Mouse (Mus musculus) kidney, adult 11 months (tissue): ENCODE data around the gene Dcdc2b.

Source experiments
- DNase-seq: peaks from one replicate; pipeline ENCODE4 v3.0.0; 2022

Gene Dcdc2b

DNA sequence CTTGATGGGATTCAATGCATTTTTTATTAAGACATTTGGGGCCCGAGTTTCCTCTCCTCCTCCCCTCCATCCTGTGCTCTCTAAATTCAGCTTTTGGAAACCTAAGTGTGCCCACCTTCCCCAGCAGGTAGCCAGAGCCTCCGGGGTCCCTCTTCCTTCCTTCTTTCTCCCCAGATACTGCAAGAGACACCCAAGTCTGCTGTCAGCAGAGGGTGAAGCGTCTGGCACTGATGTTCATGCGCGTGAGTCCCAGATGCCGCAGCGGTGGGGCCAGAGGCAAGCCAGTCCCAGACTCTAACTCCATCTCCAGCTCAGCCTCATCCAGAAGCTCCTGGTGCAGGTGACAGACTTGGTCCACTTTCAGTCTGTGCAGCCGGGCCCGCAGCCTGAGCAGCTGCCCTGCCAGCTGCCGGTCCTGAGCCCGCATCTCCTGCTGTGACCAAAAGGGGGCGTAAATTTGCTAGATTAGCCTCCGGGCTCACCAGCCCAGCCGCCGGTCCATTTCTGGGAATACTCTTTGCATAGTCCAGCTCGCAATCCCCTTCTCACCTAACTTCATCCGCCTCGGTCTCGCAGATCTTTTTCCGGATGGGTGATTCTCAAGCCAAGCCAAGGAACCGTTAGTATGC is 37.1 kb downstream of the Dcdc2b start:
- peak; percentile 68 for DNase-seq

DNA sequence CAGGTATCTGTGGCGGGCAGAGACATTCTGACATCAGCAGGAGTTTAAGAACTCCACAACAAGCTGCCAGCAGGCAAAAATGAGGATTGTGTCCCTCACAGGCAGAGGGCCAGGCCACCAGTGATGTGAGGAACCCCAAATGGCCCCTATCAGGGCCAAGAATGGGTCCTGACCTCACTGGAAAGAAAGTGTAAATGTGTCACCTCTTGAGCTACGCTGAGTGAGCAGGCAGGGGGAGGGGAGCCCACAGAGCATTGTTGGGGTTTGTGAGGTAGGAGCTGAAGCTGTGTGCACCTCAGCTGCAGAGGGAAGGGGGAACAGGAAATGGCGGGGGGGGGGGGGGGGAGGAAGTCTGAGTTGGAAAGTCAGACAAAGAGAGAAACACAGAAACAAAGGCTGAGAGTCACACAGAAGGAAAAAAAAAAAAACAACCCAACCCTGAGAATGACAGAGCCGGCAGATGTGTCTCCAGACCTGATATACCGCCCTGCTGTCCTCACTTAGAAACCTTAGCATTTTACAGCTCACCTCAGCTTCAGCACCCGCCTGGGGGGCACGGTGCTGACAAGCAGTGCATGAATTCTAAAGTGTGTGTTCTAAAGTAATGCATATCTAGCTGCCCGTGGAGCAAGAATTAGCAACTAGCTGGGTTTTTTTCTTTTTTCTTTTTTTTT is 38.7 kb downstream of the Dcdc2b start:
- DNase-seq = no peak

DNA sequence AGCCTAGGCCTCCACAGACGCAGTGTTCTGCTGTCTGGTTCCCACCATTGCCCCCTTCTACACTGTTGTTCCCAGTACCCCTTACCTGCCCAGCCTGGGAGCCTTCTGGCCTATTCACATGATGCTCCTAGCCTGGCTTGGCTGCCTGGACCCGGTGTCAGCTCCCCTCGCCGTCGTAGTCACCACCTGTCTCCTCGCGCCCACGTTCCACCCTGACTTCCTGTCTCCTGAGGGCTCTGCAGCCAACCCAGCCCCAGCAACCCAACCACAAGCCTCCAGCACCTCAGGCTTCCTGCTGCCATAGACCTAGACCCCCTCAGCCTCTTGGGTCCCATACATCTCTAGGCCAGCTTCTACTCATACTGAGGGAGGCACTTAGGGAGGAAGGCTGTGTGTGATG is 40.6 kb downstream of the Dcdc2b start, which contains the start of gene Lck:
Gene Lck (minus strand): TSS at position 212 of the 400 bp plus-strand sequence.
- DNase-seq = no peak

DNA sequence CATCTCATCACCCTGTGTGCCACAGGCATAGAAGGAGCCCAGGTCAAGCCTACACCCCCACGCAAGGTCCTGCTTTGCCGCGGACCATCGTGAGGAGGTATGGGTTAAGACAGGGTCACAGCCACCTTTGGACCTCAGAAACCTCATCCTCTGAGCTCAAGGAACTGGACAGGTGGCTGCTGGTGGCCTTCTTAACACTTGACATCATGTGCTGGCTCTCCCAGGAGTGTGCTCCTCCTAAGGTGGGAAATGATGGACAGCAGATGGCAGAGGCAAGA is 41.0 kb downstream of the Dcdc2b start:
- no peak for DNase-seq

DNA sequence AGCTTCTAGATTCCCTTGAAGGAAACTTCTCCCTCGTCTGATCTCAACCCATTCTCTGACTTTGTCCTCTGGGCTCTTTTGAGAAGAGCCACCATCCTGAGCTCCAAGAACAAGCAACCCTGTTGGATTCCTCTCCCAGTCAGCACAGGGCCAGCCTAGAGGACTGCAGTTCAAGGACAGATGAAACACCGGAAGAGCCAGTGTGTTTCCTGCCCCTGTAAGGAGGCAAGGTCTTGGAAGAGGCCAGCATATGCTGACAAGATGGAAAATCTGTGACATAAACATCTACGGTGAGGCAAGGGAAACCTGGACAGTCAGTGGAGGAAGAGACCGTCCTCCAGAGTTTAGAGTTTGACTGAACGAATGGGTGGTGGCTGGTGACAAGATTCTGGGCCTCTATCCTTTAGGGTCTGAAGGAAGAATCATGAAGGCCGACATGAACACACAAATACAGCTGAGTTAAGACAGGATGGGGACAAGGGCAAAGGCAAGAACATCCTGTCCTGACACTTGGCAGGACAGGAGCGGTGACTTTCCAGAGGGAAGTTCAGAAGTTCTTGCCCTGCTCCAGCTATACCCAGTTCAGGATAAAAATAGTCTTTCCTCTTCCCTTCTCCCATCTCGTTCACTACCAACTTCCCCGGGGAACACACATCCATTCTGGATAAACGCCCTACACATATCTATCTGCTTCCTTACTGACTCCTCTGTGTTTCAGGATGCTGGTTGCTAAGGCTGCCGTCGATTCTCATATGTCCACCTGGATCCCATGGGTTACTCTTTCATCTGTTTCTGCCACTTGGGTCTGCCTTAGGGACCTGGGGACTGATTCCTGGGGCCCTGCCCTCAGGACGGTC is 41.6 kb downstream of the Dcdc2b start:
- DNase-seq = no peak

DNA sequence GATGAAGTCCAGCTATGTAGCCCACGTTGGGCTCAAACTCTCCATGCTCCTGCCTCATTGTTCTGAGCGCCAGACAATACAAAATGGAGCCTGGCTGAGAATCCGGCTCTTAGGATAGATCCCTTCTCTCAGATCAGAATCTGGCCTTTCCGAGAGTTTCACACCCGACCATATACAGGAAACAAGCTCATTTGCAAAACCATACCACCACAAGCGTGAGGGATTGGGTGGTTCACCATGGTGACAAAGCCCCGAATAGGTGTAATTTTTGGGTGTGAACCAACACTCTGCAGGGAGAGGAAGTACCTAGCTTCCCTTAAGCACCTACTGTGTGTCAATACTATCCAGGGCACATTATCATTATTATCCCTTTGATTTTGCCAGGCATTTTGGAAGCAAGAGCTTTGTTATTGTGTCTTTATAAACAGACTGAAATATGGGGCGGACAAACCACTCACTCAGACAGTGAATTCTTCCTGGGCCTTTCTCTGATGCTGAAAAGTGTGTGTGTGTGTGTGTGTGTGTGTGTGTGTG is 42.4 kb downstream of the Dcdc2b start:
- DNase-seq = no peak

DNA sequence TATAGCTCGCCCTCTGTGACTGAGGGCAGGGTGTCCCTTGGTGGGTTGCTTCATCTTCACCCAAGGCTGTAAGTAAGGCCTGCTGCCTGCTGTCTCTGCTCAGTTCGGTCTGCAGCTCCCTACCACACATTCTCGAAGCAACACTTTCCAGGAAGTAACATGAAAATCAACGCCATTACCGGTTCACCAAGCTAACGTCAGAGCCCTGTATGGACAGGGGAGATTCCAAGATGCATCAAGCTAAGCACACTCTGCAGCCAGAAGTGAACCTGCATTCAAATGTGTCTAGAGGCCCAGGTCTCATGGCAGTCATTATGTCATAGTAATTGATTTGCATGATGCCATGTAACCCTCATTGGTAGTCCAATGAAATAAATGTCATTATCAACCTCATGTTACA is 44.0 kb downstream of the Dcdc2b start:
- no peak for DNase-seq

DNA sequence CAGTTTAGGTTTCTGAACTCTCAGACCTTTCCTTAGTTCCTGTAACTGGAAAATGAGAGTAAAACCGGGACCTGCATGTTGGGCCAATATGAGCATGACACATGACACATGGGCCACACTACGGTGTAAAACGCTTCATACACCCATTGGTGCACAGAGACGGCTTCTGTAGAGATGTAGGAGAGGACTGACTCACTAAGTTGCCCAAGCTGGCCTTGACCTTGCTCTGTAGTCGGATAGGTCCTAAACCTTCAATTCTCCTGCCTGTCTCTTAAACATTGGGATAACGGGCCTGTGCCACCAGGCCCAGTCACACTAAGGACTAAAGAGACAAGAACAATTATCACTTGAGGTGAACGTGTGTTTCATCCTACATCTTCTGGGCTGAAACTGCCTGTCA is 45.7 kb downstream of the Dcdc2b start:
- DNase-seq = no peak

DNA sequence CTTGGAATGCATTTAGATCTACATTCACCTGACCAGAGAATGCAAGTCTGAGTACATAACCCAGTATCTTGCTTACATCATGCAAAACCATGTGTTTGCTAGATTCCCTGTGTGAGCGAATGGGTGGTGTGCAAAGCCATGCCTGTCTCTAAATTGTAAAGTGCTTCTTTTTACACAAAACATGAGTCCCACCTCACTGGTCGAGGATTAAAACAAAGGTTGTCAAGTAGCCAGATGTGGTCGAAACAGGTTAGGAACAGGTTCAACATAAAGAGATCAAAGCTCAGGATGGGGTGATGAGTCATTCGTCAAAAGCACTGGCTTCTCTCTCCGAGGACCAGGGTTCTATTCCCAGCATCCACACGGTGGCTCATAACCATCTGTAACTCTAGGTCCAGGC is 48.9 kb downstream of the Dcdc2b start:
- DNase-seq = no peak

DNA sequence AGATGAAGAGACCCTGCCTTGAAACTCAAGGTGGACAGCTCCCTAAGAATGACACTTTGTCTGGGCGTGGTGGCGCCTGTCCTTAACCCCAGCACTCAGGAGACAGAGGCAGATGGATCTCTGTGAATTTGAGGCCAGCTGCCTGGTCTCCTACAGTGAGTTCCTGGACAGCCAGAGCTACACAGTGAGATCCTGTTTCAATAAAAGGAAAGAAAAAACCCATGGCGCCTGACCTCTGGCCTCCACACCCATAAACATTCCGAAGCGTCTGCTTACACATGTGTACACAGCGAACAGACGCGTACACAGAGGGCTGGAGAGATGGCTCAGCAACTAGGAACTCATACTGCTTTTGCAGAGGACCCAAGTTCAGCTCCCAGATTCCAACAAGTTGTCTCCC is 50.3 kb downstream of the Dcdc2b start:
- DNase-seq = no peak

DNA sequence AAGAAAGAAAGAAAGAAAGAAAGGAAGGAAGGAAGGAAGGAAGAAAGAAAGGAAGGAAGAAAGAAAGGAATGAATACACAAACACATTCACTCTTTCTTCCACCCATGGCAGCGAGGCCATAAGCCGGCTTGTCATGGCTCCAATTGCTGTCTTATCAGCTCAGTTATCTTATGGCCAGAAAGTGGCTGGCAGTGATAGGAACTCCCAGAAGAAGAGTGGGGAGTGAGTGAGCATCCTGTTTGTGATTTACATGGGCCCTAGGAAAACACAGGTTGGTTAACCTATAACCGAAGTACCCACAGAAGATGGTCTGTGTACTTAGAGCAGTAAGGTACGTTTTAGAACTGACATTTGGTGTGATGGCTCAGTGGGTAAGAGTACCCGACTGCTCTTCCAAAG is 52.9 kb downstream of the Dcdc2b start:
- no peak for DNase-seq
